Mouse (Mus musculus) embryonic facial prominence, embryonic 13.5 days (tissue): ENCODE results near the gene Lrp2bp. TPM values are rescaled to one million over a fixed set of nuclear protein-coding genes. Genes with fewer than 3 reads are reported as not detected.

Experiments
- ATAC-seq: fragments of 200-750 bp; cut with Nextera tagmentation; 2 replicates; pipeline ENCODE4 v1.8.0; 2017; ENCODE audit warnings: low read depth; ENCODE audit not compliant: insufficient number of reproducible peaks, insufficient read depth, low FRiP score, low TSS enrichment
- H3K27ac ChIP-seq: fragments of 300-500 bp; sonication (generic); 2 replicates; pipeline ENCODE4 v1.5.1; 2015; ENCODE audit warnings: moderate library complexity, mild to moderate bottlenecking, inconsistent platforms
- H3K27me3 ChIP-seq: fragments of 300-500 bp; sonication (generic); 2 replicates; pipeline ENCODE4 v1.6.1; 2015; ENCODE audit warnings: mild to moderate bottlenecking, inconsistent platforms
- H3K36me3 ChIP-seq: fragments of 300-500 bp; sonication (generic); 2 replicates; pipeline ENCODE4 v1.6.1; 2015; ENCODE audit warnings: mild to moderate bottlenecking, inconsistent platforms
- H3K4me1 ChIP-seq: fragments of 300-500 bp; sonication (generic); 2 replicates; pipeline ENCODE4 v1.6.1; 2015; ENCODE audit warnings: inconsistent platforms
- H3K4me2 ChIP-seq: fragments of 300-500 bp; sonication (generic); 2 replicates; pipeline ENCODE4 v1.6.1; 2015; ENCODE audit warnings: moderate library complexity, mild to moderate bottlenecking, inconsistent platforms
- H3K4me3 ChIP-seq: fragments of 300-500 bp; sonication (generic); 2 replicates; pipeline ENCODE4 v1.5.1; 2015; ENCODE audit warnings: mild to moderate bottlenecking, inconsistent platforms
- H3K9ac ChIP-seq: fragments of 300-500 bp; sonication (generic); 2 replicates; pipeline ENCODE4 v1.6.1; 2015; ENCODE audit warnings: mild to moderate bottlenecking, inconsistent platforms
- H3K9me3 ChIP-seq: fragments of 300-500 bp; sonication (generic); 2 replicates; pipeline ENCODE4 v1.6.1; 2016; ENCODE audit warnings: inconsistent platforms
- WGBS: fragments of 180-500 bp; shearing (Covaris S2); methylation state at CpG from one replicate; pipeline ENCODE4 v1.1.7; 2015; ENCODE audit warnings: mixed read lengths; 5-methylcytosine and 5-hydroxymethylcytosine counted together
- polyA plus RNA-seq: library from polyadenylated mRNA; unstranded; fragments of >200 nt; fragmentation: Nextera tagmentation; extraction: Ambion mirVana; gene quantifications from 2 replicates; pipeline ENCODE4 v1.2.1, GENCODE M21; 2015

Lrp2bp gene
- polyA plus RNA-seq = 0.43 and 0.48 TPM in 2 replicates

GRCm38 (mm10) chr8:45999138-45999783 is at the start of gene Lrp2bp:
Gene Lrp2bp, plus strand, starts transcription at chr8:45999303.
- Histone ChIP-seq H3K9ac (peak within 1 kb of the TSS; percentile 82), H3K27ac (peak within 1 kb of the TSS; percentile 97), H3K9me3 (no peaks in the 10 kb centered on the region), H3K36me3 (peaks cover 21% of the 10 kb centered on the region), H3K4me3 (peak within 1 kb of the TSS; percentile 54), H3K4me2 (peak within 1 kb of the TSS; percentile 86), H3K4me1 (peaks cover 8% of the 10 kb centered on the region), H3K27me3 (no peaks in the 10 kb centered on the region)
- 4% methylated on average over 22 of the region's 22 CpGs for WGBS
- ATAC-seq = no peak

- H3K4me2 ChIP-seq = no peak overlapping the region
- H3K9ac ChIP-seq = no peak overlapping the region
- no peak for ATAC-seq
- no peaks in the 10 kb centered on the region for H3K9me3 ChIP-seq
- H3K4me3 ChIP-seq = no peak overlapping the region
- H3K4me1 ChIP-seq = no peaks in the 10 kb centered on the region
- H3K27ac ChIP-seq = no peak overlapping the region
- WGBS = 46% methylated on average over 2 of the region's 2 CpGs
- H3K27me3 ChIP-seq = no peaks in the 10 kb centered on the region
- no peaks in the 10 kb centered on the region for H3K36me3 ChIP-seq
Measured at GRCm38 (mm10) chr8:45950622-45951021, 48.5 kb upstream of the Lrp2bp start.

- Histone ChIP-seq H3K27ac (no peak overlapping the region), H3K4me1 (peaks cover 8% of the 10 kb centered on the region), H3K9me3 (0 out of 2 replicates have a peak, but pooled peaks cover 4% of the 10 kb centered on the region), H3K27me3 (no peaks in the 10 kb centered on the region), H3K4me2 (no peak overlapping the region), H3K4me3 (no peak overlapping the region), H3K9ac (no peak overlapping the region), H3K36me3 (no peaks in the 10 kb centered on the region; the same call in 1 of the 2 replicates)
- 93% methylated on average over 12 of the region's 12 CpGs for WGBS
- no peak for ATAC-seq
Measured at GRCm38 (mm10) chr8:45970894-45971293, 28.2 kb upstream of the Lrp2bp start.

- Histone ChIP-seq H3K9ac (peak overlapping the region; percentile 77; the same call in 1 of the 2 replicates), H3K27ac (peak overlapping the region; percentile 86; the same call in 1 of the 2 replicates)
- 76% methylated on average over 8 of the region's 8 CpGs for WGBS
Measured at GRCm38 (mm10) chr8:45973988-45974505, 25.1 kb upstream of the Lrp2bp start.

GRCm38 (mm10) chr8:45975126-45975836 is 23.8 kb upstream of the Lrp2bp start, which contains the start of the genes 1700029J07Rik and Ufsp2:
Gene 1700029J07Rik, minus strand, starts transcription at chr8:45975252.
Gene Ufsp2, plus strand, starts transcription at chr8:45975528.
- Histone ChIP-seq H3K27ac (peak within 1 kb of the TSS; percentile 86), H3K4me1 (peaks cover 14% of the 10 kb centered on the region), H3K36me3 (peaks cover 11% of the 10 kb centered on the region), H3K27me3 (no peaks in the 10 kb centered on the region), H3K4me3 (peak within 1 kb of the TSS; percentile 68), H3K9me3 (0 out of 2 replicates have a peak, but pooled peaks cover 4% of the 10 kb centered on the region), H3K9ac (peak within 1 kb of the TSS; percentile 78), H3K4me2 (peak within 1 kb of the TSS; percentile 71)
- ATAC-seq = peak; percentile 96
- under 1% methylated on average over 57 of the region's 57 CpGs for WGBS

More at GRCm38 (mm10) chr8:45973988-45974505, 25.1 kb upstream of the Lrp2bp start:
- peaks cover 8% of the 10 kb centered on the region for H3K36me3 ChIP-seq
- no peak for ATAC-seq
- no peaks in the 10 kb centered on the region for H3K27me3 ChIP-seq
- H3K9me3 ChIP-seq = 0 out of 2 replicates have a peak, but pooled peaks cover 4% of the 10 kb centered on the region
- peak overlapping the region; percentile 71 for H3K4me2 ChIP-seq
- no peak overlapping the region; the same call in 1 of the 2 replicates for H3K4me3 ChIP-seq
- peaks cover 14% of the 10 kb centered on the region for H3K4me1 ChIP-seq

- H3K4me2 ChIP-seq = peak overlapping the region; percentile 71
- 52% methylated on average over 11 of the region's 11 CpGs for WGBS
- H3K27ac ChIP-seq = peak overlapping the region; percentile 86; the same call in 1 of the 2 replicates
- H3K27me3 ChIP-seq = no peaks in the 10 kb centered on the region
- ATAC-seq = no peak
- peak overlapping the region; percentile 78 for H3K9ac ChIP-seq
- H3K36me3 ChIP-seq = peaks cover 16% of the 10 kb centered on the region
- H3K4me3 ChIP-seq = peak overlapping the region; percentile 68
- H3K4me1 ChIP-seq = peaks cover 14% of the 10 kb centered on the region
- H3K9me3 ChIP-seq = 0 out of 2 replicates have a peak, but pooled peaks cover 2% of the 10 kb centered on the region
Measured at GRCm38 (mm10) chr8:45975837-45976468, 23.1 kb upstream of the Lrp2bp start.

GRCm38 (mm10) chr8:45986665-45987064 is 12.4 kb upstream of the Lrp2bp start:
- no peaks in the 10 kb centered on the region for H3K9me3 ChIP-seq
- H3K4me3 ChIP-seq = no peak overlapping the region
- H3K27me3 ChIP-seq = no peaks in the 10 kb centered on the region
- H3K9ac ChIP-seq = no peak overlapping the region
- no peak for ATAC-seq
- WGBS = 67% methylated on average over 3 of the region's 3 CpGs
- H3K4me2 ChIP-seq = no peak overlapping the region
- no peak overlapping the region for H3K27ac ChIP-seq
- peaks cover 54% of the 10 kb centered on the region for H3K36me3 ChIP-seq
- 0 out of 2 replicates have a peak, but pooled peaks cover 4% of the 10 kb centered on the region for H3K4me1 ChIP-seq

GRCm38 (mm10) chr8:45988189-45988588 is 10.9 kb upstream of the Lrp2bp start:
- H3K9ac ChIP-seq = no peak overlapping the region
- no peak for ATAC-seq
- no peak overlapping the region for H3K4me2 ChIP-seq
- H3K27me3 ChIP-seq = no peaks in the 10 kb centered on the region
- H3K4me3 ChIP-seq = no peak overlapping the region
- peaks cover 46% of the 10 kb centered on the region for H3K36me3 ChIP-seq
- WGBS = 48% methylated on average over 2 of the region's 2 CpGs
- H3K27ac ChIP-seq = no peak overlapping the region
- H3K4me1 ChIP-seq = 0 out of 2 replicates have a peak, but pooled peaks cover 4% of the 10 kb centered on the region
- H3K9me3 ChIP-seq = no peaks in the 10 kb centered on the region

GRCm38 (mm10) chr8:45990631-45991310 is 8.3 kb upstream of the Lrp2bp start:
- ATAC-seq = no peak
- H3K9ac ChIP-seq = no peak overlapping the region
- no peaks in the 10 kb centered on the region for H3K9me3 ChIP-seq
- peaks cover 42% of the 10 kb centered on the region for H3K36me3 ChIP-seq
- 0 out of 2 replicates have a peak, but pooled peaks cover 4% of the 10 kb centered on the region for H3K4me1 ChIP-seq
- H3K4me2 ChIP-seq = no peak overlapping the region
- no peaks in the 10 kb centered on the region for H3K27me3 ChIP-seq
- 94% methylated on average over 4 of the region's 4 CpGs for WGBS
- H3K4me3 ChIP-seq = no peak overlapping the region
- no peak overlapping the region for H3K27ac ChIP-seq

GRCm38 (mm10) chr8:45994111-45994510 is 5.0 kb upstream of the Lrp2bp start:
- H3K27me3 ChIP-seq = no peaks in the 10 kb centered on the region
- H3K27ac ChIP-seq = no peak overlapping the region
- H3K4me1 ChIP-seq = peaks cover 2% of the 10 kb centered on the region
- ATAC-seq = no peak
- H3K9ac ChIP-seq = no peak overlapping the region
- no peak overlapping the region for H3K4me3 ChIP-seq
- H3K4me2 ChIP-seq = no peak overlapping the region
- WGBS = 92% methylated on average over 2 of the region's 2 CpGs
- H3K36me3 ChIP-seq = peaks cover 45% of the 10 kb centered on the region
- H3K9me3 ChIP-seq = no peaks in the 10 kb centered on the region
